Mouse (Mus musculus): ENCODE results near the gene Aaas.

Aaas gene

GRCm38 (mm10) chr15:102350138-102350941 lies at the start of gene Aaas:
Aaas (minus strand) TSS chr15:102350771.
- DNase-seq (ENCODE audit: low spot score in 2 of 2): peak; percentile 89 to 90

- DNase-seq (ENCODE audit: low spot score in 2 of 2): peak; percentile 32 to 56
These were observed 49.0 kb upstream of the Aaas start for GRCm38 (mm10) chr15:102399229-102400221.

GRCm38 (mm10) chr15:102398629-102399028 lies 48.1 kb upstream of the Aaas start:
- no peak for DNase-seq (ENCODE audit: low spot score in 2 of 2)

GRCm38 (mm10) chr15:102395061-102395460 lies 44.5 kb upstream of the Aaas start:
- no peak for DNase-seq (ENCODE audit: low spot score in 2 of 2)

GRCm38 (mm10) chr15:102393584-102394014 lies 43.0 kb upstream of the Aaas start:
- no peak for DNase-seq (ENCODE audit: low spot score in 2 of 2)

- no peak for DNase-seq (ENCODE audit: low spot score in 2 of 2)
These were observed 41.9 kb upstream of the Aaas start for GRCm38 (mm10) chr15:102392520-102392919.

- no peak for DNase-seq (ENCODE audit: low spot score in 2 of 2)
These were observed 38.4 kb upstream of the Aaas start for GRCm38 (mm10) chr15:102388942-102389341.

- no peak for DNase-seq (ENCODE audit: low spot score in 2 of 2)
These were observed 36.1 kb upstream of the Aaas start for GRCm38 (mm10) chr15:102386640-102387039.

GRCm38 (mm10) chr15:102383671-102384070 lies 33.1 kb upstream of the Aaas start:
- DNase-seq (ENCODE audit: low spot score in 2 of 2): no peak

GRCm38 (mm10) chr15:102381575-102381974 lies 31.0 kb upstream of the Aaas start:
- DNase-seq (ENCODE audit: low spot score in 2 of 2): peak; percentile 61 to 72

- no peak for DNase-seq (ENCODE audit: low spot score in 2 of 2)
These were observed 27.3 kb upstream of the Aaas start for GRCm38 (mm10) chr15:102377810-102378262.

- peak; percentile 53 to 54 for DNase-seq (ENCODE audit: low spot score in 2 of 2)
These were observed 26.6 kb upstream of the Aaas start for GRCm38 (mm10) chr15:102377163-102377543.

GRCm38 (mm10) chr15:102376453-102377162 lies 26.0 kb upstream of the Aaas start:
- DNase-seq (ENCODE audit: low spot score in 2 of 2): no peak

GRCm38 (mm10) chr15:102370727-102371126 lies 20.2 kb upstream of the Aaas start:
- no peak for DNase-seq (ENCODE audit: low spot score in 2 of 2)

- no peak for DNase-seq (ENCODE audit: low spot score in 2 of 2)
These were observed 19.4 kb upstream of the Aaas start for GRCm38 (mm10) chr15:102369972-102370371.

- no peak for DNase-seq (ENCODE audit: low spot score in 2 of 2)
These were observed 16.3 kb upstream of the Aaas start, which contains the start of gene Sp7 for GRCm38 (mm10) chr15:102366733-102367344. Sp7 (minus strand) TSS chr15:102367182.

- no peak for DNase-seq (ENCODE audit: low spot score in 2 of 2)
These were observed 15.7 kb upstream of the Aaas start for GRCm38 (mm10) chr15:102366238-102366637.

- no peak for DNase-seq (ENCODE audit: low spot score in 2 of 2)
These were observed 14.1 kb upstream of the Aaas start for GRCm38 (mm10) chr15:102364678-102365077.

GRCm38 (mm10) chr15:102362648-102363047 lies 12.1 kb upstream of the Aaas start:
- no peak for DNase-seq (ENCODE audit: low spot score in 2 of 2)

- DNase-seq (ENCODE audit: low spot score in 2 of 2): no peak
These were observed 8.3 kb upstream of the Aaas start for GRCm38 (mm10) chr15:102358834-102359233.

GRCm38 (mm10) chr15:102358126-102358525 lies 7.6 kb upstream of the Aaas start:
- no peak for DNase-seq (ENCODE audit: low spot score in 2 of 2)

Measured in right cerebral cortex, postnatal 36 days (tissue).